Mouse (Mus musculus) ES-E14 (cell line): ENCODE data around the gene Fam133b.

Experiments
- CHD2 ChIP-seq: IDR thresholded peaks from 2 replicates; pipeline ENCODE4 v1.6.1; 2014; ENCODE audit warnings: mild to moderate bottlenecking, low read depth, low read length, inconsistent platforms
- HCFC1 ChIP-seq: IDR thresholded peaks from 2 replicates; pipeline ENCODE4 v1.6.1; 2012; ENCODE audit warnings: low read length, inconsistent platforms, borderline replicate concordance; ENCODE audit not compliant: insufficient read depth

- TF ChIP-seq CHD2 (no peak), HCFC1 (no peak)
These were observed 49.7 kb upstream of the Fam133b start for GRCm38 (mm10) chr5:3493968-3494367.
